Mouse (Mus musculus): ENCODE measurements at regions not wholly inside any gene's neighbourhood (a gene's known extent, or its start where the extent isn't known, plus 50 kb on each side); places are given as distances from the start of the nearest gene placed in this dataset.

- DNase-seq: peak in 1 of 2 experiments; percentile 31
Observed at GRCm38 (mm10) chr13:112075847-112076479, 212.3 kb upstream of the Ankrd55 start.

- no peak for DNase-seq
Observed at GRCm38 (mm10) chr13:112078088-112078487, 210.2 kb upstream of the Ankrd55 start.

GRCm38 (mm10) chr13:112081935-112082334 lies 206.3 kb upstream of the Ankrd55 start:
- no peak for DNase-seq

- peak; percentile 36 to 50 for DNase-seq
Observed at GRCm38 (mm10) chr13:112084484-112085278, 203.6 kb upstream of the Ankrd55 start.

GRCm38 (mm10) chr13:112088312-112088771 lies 199.9 kb upstream of the Ankrd55 start:
- DNase-seq: peak; percentile 48 to 66

GRCm38 (mm10) chr13:112090737-112091136 lies 197.5 kb upstream of the Ankrd55 start:
- DNase-seq: no peak

DNA sequence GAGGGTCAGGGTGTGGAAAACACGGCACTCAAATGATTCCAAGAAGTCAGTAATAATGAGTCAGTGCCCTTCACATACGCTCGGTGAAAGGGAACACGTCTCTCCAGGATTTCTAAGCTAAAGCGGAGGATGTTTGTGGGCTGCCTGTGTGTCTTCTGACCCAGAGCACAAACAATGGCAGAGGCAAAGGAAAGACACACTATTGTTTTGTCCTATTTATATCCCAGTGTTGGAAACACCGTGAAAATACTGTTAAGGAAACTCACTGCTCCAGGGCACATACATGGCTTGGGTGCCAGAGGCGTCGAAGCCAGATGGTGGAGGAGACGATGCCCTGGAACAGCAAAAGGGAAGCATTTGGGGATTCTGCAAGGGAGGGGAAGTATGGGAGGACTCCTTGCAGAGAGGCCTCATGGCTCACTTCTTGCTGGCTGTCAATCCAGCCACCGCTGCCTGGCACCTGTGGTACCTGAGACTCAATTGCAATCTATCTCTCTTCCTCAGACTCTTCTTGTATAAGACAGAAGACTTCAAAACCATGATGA lies 192.6 kb upstream of the Ankrd55 start:
- DNase-seq: no peak

- DNase-seq: peak; percentile 46 to 64
Observed at GRCm38 (mm10) chr13:112099953-112100591, 188.2 kb upstream of the Ankrd55 start.

GRCm38 (mm10) chr13:112100592-112101420 lies 187.4 kb upstream of the Ankrd55 start:
- DNase-seq: peak; percentile 85 to 91

- no peak for DNase-seq
Observed at GRCm38 (mm10) chr13:112101421-112101756, 186.9 kb upstream of the Ankrd55 start.

DNA sequence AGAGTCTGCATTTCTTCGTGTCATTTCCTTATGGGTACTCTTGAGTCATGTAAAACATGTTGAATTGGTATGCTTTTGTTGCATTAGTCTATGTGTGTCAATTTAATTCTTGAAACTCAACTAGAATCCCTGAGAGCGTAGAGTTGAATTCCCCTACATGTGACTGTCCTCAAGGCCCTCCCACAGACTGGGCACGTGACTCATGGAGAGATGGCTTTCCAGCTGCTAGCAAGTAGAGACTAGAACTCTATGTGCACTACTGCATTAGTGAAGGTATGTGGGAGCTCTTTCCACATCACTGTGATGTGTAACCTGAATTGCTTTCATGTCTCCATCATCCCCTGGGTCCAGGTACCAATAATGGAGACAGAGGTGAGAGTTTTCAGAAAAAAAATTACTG lies 182.3 kb upstream of the Ankrd55 start:
- no peak for DNase-seq

DNA sequence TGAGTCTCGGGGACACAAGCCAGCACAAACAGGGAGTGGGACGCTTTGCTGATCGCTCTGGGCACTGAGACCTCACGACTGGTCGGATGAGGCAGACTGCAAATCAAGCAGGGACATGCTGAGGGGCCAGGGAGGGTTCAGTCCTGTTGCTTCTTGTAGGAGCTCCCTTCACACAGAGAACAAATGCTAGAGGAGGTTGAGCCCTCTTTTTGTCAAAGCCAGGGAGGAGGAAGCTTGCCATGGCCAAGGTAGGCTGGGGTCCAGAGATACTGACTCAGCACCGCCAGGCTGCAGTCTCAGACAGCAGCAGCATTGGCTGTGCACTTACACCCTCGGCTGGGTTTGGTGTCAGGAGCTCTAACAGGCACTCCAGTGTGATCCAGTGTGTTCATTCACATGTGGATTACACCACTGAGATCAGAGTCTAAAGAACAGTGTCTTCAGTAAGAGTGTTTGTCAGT lies 173.5 kb upstream of the Ankrd55 start:
- peak; percentile 29 to 43 for DNase-seq

DNA sequence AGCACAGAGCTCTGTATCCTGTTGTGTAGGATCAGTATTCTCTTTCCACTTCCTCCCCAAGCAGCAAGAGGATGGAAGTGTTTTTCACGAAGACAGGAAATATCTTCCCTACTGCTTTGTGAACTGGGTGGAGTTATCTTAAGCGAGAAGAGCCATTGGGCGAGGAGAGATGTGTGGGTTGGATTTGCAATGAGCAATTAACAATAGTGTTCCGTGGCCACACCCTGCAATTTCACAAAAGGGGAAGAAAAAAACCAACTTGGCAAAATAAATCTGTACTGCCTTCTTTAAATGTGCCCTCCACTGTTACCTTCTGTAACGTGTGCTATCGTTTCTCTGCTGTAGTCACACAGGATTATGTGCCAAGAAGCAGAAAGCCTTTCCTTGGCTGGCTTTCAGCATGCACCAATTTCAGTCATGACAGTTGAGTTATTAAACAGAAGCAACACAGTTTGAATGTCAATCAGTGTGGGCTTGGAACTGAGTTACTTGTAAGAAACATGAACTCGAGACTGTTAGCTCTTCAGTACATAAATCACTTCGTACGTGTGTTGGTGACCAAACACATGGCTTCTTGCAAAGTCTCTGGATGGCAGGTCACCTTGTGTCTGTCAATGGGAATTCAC lies 172.0 kb upstream of the Ankrd55 start:
- DNase-seq: no peak

- DNase-seq: no peak
Observed at GRCm38 (mm10) chr13:112118564-112118963, 169.7 kb upstream of the Ankrd55 start.

- peak; percentile 40 to 57 for DNase-seq
Observed at GRCm38 (mm10) chr13:112119611-112120041, 168.6 kb upstream of the Ankrd55 start.

DNA sequence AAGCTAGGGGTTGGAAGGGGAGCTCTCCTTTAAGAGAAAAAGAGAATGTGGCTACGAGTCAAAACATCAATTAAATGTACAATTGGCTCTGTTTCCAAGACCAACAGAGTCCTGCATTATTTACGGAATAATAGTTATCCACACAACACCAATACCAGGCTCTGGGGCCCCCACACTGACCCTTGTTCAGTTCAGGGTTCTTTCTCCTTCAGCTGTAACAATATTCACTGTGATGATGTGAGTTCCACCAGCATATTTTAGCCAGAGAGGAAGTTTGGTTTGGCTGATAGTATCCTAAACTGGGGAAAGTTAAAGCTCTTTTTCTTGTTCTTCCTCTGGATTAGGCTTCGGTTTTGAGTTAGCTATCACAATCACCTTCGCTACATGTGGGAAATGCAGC lies 167.9 kb upstream of the Ankrd55 start:
- no peak for DNase-seq

GRCm38 (mm10) chr13:112121110-112121509 lies 167.1 kb upstream of the Ankrd55 start:
- no peak for DNase-seq

DNA sequence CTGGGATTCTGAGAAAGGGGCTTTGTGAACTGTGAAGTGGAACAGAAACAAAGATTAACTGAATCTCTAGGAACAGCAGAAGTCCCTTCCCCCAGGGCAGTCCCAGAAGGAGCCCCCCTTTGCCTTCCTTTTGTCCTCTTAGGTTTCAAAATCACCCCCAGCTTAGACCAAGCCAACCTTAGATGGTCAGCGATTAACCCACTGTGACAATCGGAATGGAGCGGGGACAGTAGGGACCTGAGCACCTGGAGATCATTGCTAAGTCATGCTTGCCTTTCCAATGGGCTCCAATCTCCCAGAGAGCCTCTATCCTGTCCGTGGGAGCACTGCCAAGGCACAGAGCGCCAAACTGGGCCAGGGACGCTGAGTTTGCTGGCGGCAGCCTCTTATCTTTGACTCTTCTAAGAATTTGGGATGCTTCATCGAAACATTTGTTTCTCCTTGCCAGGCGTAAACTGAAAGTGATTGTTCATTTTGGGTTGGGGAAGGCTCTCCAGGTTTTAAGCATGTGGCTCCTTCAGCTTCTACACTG lies 165.3 kb upstream of the Ankrd55 start:
- peak; percentile 37 to 49 for DNase-seq

GRCm38 (mm10) chr13:112125769-112126469 lies 162.3 kb upstream of the Ankrd55 start:
- DNase-seq: no peak

- DNase-seq: no peak
Observed at GRCm38 (mm10) chr13:112130220-112130619, 158.0 kb upstream of the Ankrd55 start.

DNA sequence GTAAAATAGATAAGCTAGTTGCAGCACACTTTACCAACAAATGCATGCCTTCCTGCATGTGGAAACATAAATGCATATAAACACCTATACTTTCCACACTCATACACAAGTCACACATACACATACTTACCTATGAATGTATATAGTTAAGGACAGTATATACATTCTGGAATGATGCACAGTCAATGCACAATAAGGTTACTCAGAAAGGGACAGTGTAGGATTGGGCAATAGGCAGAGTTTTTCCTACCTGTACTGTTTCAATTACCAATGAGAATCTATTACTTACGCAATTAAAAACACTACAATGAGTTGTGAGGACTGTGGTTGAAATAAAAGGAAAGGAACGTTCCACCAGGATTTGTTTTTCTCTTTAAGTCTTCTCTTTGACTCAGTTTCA lies 157.5 kb upstream of the Ankrd55 start:
- DNase-seq: no peak
